Mouse (Mus musculus): ENCODE measurements around the gene Kiz.

Gene Kiz

GRCm38 (mm10) chr2:146975453-146976028, 119.9 kb downstream of the Kiz start:
- no peak for DNase-seq (ENCODE audit: low spot score in 2 of 2)

DNA sequence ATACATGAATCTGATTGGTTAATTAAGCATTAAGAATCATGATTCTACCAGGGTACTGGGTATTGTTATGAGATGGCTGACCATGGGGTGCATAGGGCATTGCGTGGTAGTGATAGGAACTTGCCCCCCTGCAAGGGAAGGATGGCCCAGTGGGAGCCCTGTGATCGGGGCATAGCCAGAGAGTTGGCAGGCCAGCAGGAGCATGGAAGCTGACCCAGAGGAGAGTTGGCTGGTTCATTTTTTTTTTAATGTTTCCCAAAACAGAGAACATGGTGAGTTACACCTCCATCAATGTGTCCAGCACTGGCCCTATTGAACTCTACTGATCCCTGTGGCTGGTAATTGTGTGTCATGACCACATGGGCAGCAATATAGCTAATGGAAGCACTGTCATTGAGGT, 127.1 kb downstream of the Kiz start:
- DNase-seq (ENCODE audit: low spot score in 2 of 2), result no peak

- no peak for DNase-seq (ENCODE audit: low spot score in 2 of 2)
Measured at GRCm38 (mm10) chr2:146984831-146985230, 129.2 kb downstream of the Kiz start.

GRCm38 (mm10) chr2:146985807-146986206, 130.1 kb downstream of the Kiz start:
- no peak for DNase-seq (ENCODE audit: low spot score in 2 of 2)

GRCm38 (mm10) chr2:146986429-146986828, 130.8 kb downstream of the Kiz start:
- DNase-seq (ENCODE audit: low spot score in 2 of 2), result no peak

DNA sequence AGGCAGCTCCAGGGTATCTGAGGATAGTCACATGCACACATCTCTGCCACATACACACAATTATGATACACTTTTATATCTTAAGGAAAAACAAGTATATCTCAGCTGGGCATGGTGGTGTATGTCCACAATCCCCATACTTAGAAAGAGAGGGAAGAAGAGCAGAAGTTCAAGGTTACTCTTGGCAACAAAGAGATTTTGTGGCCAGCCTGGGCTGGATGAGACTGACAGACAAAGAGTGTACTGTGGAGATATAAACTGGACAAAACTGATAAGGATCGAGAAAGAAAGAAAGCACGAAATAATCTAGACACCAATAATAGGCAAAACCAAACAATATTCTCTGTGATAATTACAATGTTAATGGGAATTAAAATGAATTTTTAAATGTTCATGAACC, 151.6 kb downstream of the Kiz start:
- no peak for DNase-seq (ENCODE audit: low spot score in 2 of 2)

DNA sequence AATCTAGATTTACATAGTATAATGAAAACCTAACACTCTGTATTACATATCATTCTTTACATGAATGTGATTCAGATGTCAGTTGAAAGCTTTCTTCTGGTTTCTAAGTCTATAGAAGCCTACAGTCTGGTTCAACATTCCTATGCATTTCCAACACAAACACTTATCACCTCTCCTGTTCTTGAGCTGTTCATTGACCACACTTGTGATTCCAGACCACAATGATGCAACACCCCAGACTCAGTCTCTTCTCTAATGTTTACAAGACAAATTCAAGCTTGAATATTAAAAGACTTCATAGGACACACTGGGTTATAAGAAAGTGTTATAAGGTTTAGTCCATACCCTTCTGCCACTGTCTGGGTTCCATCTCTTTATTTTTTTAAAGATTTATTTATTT, 153.4 kb downstream of the Kiz start:
- DNase-seq (ENCODE audit: low spot score in 2 of 2), result no peak

DNA sequence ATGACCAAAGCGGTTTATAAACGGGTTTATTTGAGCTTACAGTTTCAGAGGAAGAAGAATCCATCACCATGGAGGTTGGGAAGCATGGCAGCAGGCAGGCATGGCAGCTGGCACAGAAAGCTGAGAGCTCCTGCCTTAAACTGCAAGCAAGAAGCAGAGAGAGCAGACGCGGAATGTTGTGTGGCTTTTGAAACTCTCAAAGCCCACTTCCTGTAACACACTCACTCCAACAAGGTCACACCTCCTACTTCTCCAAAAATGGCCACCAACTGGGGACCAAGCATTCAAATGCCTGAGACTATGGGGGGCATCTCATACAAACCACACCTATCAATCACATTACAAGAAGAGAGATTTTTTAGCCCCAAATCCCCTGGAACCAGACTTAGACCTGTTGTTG, 154.5 kb downstream of the Kiz start:
- DNase-seq (ENCODE audit: low spot score in 2 of 2), result peak in 1 of 2 experiments; percentile 3

- no peak for DNase-seq (ENCODE audit: low spot score in 2 of 2)
Measured at GRCm38 (mm10) chr2:147010952-147011351, 155.3 kb downstream of the Kiz start.

- DNase-seq (ENCODE audit: low spot score in 2 of 2), result peak in 1 of 2 experiments; percentile 5
Measured at GRCm38 (mm10) chr2:147011474-147012140, 155.9 kb downstream of the Kiz start.

DNA sequence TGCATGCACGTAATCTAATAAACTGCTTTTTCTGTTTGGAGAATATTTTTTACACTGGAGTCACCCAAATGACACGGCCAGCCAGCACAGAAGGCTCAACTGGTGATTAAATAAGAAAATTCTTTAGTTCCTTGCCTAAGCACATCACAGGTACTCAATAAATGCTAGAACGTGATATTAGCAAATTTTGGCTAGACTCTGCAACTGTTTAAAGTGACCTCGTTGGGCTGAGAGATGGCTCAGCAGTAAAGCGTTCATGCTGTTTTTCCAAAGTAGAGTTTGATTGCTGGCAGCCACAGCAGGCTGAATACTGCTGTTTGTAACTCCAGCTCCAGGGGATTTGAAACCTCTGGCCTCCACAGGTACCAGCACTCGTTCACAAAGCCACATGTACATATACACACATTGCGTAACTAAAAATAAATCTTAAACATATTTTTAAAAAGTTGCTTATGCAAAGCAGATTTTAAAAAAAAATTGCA, 156.5 kb downstream of the Kiz start:
- DNase-seq (ENCODE audit: low spot score in 2 of 2), result peak in 1 of 2 experiments; percentile 5

- peak; percentile 94 to 96 for DNase-seq (ENCODE audit: low spot score in 2 of 2)
Measured at GRCm38 (mm10) chr2:147012623-147013184, 157.0 kb downstream of the Kiz start, which contains the start of gene Xrn2. TSS of gene Xrn2 (plus strand) at chr2:147012996.

- DNase-seq (ENCODE audit: low spot score in 2 of 2), result peak; percentile 82 to 87
Measured at GRCm38 (mm10) chr2:147013194-147013969, 157.7 kb downstream of the Kiz start.

GRCm38 (mm10) chr2:147014101-147014886, 158.6 kb downstream of the Kiz start:
- peak in 1 of 2 experiments; percentile 5 for DNase-seq (ENCODE audit: low spot score in 2 of 2)

Measured in thymus, postnatal 10 days (tissue).